Mouse (Mus musculus): ENCODE results near the gene Cox5b. TPM values are rescaled to one million over a fixed set of nuclear protein-coding genes. Genes with fewer than 3 reads are reported as not detected.

The Cox5b gene
- 407 and 420 TPM in 2 replicates for polyA plus RNA-seq (2012; rRNA removed)

DNA sequence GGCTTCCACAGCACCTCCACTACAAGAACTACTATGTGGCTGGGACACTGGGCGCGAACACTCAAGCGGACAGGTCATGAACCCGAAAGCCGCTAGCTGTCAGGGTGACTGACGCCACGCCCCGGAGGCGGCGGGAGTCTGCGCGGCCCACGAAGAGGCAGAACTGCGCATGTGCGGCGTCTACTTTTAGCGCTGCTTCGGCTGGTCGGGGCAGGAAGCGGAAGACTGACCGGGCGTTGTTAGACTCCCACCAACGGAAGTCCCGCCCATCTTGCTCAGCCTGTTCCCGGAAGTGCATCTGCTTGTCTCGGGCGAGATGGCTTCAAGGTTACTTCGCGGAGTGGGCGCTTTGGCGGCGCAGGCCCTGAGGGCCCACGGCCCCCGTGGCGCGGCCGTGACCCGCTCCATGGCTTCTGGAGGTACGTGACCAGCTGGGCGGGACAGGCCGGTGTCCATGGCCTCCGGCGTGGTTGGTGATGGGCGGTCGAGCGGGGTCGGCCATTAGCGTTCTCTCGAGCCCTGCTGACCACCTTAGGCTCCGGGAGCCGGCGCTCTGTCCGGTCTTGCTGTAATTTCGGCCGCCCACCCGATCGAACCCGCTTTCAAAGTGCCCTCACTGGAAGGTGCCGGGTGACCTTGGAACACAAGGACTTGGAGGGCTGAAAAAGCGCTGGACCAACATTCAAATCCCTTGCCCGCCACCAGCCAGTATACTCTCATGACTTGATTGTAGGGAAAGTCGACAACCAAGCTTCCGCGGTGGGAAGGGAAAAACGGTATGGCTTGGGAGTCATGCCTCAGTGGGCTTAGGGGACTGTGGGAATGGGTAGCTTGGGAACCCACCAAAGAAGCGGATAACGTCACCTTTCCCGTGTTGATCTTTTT, at the start of gene Cox5b:
Gene Cox5b, plus strand, starts transcription at position 179 of the 885 bp plus-strand sequence.

DNA sequence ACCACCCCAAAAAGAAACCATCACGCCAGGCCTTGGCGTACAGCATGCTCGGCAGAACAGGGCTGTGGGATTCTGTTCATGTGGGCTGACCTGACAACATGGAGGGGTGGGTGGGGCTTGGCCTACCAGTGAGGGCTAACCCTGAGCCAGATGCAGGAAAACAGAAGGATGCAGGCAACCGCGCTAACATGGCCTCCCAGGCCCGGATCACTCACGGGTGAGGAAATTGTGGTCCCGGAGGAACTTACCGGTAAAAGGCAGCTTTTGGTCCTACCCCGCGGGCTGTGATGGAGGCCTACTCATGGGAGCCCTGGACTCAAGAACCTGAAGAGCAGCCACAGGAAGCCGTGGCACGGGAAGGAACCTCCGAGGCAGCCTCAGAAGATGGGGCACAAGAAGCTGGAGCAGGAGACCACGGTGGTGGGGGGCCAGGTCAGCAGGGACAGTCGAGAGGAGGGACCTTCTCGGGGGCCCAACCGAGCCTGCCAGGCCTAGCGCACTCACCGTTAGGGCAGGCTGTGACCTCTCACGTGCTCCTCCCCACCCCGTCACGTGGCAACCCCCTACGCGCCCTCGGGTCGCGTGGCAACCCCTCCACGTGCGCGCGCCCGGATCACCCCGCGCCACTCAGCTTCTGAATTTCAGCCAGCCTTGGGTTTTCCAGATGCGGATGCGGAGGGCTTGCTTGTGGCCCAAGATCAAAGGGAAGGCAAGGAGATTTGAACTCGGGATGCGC, 8.5 kb upstream of the Cox5b start, which contains the start of gene Fam178b:
Gene Fam178b, minus strand, starts transcription at position 564 of the 736 bp plus-strand sequence.

DNA sequence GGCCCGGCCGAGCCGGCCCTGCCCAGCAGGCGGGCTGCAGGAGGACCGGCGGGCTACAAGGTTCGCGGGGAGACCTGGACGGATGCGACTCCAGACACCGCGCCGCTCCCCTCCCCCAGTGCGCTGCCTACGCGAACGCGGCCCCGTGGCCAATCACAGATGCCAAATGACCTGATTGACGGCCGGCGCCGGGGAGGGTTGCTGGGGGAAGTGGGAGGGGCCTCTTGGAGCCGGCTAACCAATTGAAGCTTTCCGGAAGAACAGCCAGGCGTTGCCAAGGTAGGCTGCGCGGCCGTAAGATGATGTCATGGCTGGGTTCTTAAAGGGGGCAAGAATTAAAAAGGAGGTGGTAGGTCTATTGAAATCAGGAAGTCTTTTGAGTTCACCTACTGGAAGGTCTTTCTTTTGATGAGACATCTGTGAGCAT, 18.6 kb downstream of the Cox5b start, which contains the start of gene 4933424G06Rik:
Gene 4933424G06Rik, plus strand, starts transcription at position 296 of the 427 bp plus-strand sequence.

GRCm38 (mm10) chr1:36714311-36714710, 23.1 kb downstream of the Cox5b start, which contains the start of gene Actr1b:
TSS of gene Actr1b (minus strand) at chr1:36714422.

Other genes starting within 250 kb of the Cox5b start
- gene Lman2l, start 246.2 kb upstream of the Cox5b start, polyA plus RNA-seq (2012; rRNA removed) = 44.0 and 46.1 TPM in 2 replicates
- gene Cnnm4, start 219.8 kb upstream of the Cox5b start, polyA plus RNA-seq (2012; rRNA removed) = 3.6 and 4.3 TPM in 2 replicates
- gene Cnnm3, start 179.6 kb upstream of the Cox5b start, polyA plus RNA-seq (2012; rRNA removed) = 31.5 and 33.1 TPM in 2 replicates
- 18.3 and 20.0 TPM in 2 replicates for gene Ankrd23, start 154.6 kb upstream of the Cox5b start, polyA plus RNA-seq (2012; rRNA removed)
- 0.06 and 0.12 TPM in 2 replicates for gene Gm42417, start 152.0 kb upstream of the Cox5b start, polyA plus RNA-seq (2012; rRNA removed)
- gene Ankrd39, start 144.0 kb upstream of the Cox5b start, polyA plus RNA-seq (2012; rRNA removed) = 18.2 and 20.9 TPM in 2 replicates
- 60.2 and 63.2 TPM in 2 replicates for gene Sema4c, start 133.1 kb upstream of the Cox5b start, polyA plus RNA-seq (2012; rRNA removed)
- 0.30 and 0.33 TPM in 2 replicates for gene Fam178b, start 8.3 kb upstream of the Cox5b start, polyA plus RNA-seq (2012; rRNA removed)
- gene 4933424G06Rik, start 18.7 kb downstream of the Cox5b start, polyA plus RNA-seq (2012; rRNA removed) = 0.09 and 0.26 TPM in 2 replicates
- gene Actr1b, start 23.0 kb downstream of the Cox5b start, polyA plus RNA-seq (2012; rRNA removed) = 205 and 209 TPM in 2 replicates
- gene Zap70, start 70.3 kb downstream of the Cox5b start, polyA plus RNA-seq (2012; rRNA removed) = 0.91 and 0.95 TPM in 2 replicates